Mouse (Mus musculus) liver, adult 2 months (tissue): ENCODE data around the gene Bdh1.

ENCODE experiments used
- CTCF ChIP-seq: fragments of 200-500 bp; IDR thresholded peaks from 2 replicates; pipeline ENCODE4 v1.5.1; 2011; ENCODE audit warnings: low read depth, low read length, control low read depth
- POLR2A ChIP-seq: fragments of 200-500 bp; IDR thresholded peaks from 2 replicates; pipeline ENCODE4 v1.6.1; 2011; ENCODE audit warnings: low read length, control low read depth; ENCODE audit not compliant: insufficient read depth; ENCODE audit errors: extremely low read depth

DNA sequence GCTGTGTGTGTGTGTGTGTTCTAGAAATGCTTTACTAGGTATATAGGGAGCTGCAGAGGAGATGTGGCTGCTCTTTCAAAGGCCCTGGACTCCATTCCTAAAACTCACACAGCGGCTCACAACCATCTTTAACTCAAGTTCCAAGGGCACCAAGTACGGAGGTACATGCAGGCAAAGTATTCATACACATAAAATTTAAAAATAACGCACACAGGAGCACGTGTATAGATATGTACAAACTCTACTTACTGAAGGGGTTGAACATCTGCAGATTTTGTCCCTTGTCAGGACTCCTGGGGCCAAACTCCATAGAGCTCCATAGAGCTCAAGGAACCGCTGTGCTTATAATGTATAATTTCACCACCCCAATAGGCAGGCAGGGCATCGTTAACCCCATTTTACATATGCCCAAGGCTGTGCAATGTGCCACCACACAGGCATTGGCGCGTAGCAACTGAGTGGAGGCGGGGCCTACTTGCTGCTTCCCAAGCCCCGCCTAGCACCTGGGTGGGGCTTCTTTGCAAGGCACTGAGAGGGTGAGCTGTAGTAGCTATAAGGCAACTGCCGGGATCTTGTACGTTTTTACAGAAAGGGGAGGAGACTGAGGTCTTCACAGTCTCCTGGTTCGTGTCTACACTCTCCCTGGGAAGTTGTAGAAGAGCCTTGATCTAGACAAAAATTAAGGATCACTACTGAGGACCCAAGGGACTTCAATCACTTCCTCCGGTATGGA, 85.9 kb downstream of the Bdh1 start:
- no peak for TF ChIP-seq CTCF
- no peak for TF ChIP-seq POLR2A
